Mouse (Mus musculus): ENCODE measurements around the gene C2cd4b. TPM values are rescaled to one million over a fixed set of nuclear protein-coding genes. Genes with fewer than 3 reads are reported as not detected.
A peak's percentile ranks its signal among the peaks of the same experiment; 100 is the strongest.
"Not testable (repeated sequence)": the region's sequence is repeated elsewhere in the genome, so short reads cannot be mapped to it uniquely, and the experiment has no call there.

C2cd4b gene
- total and polyA plus RNA-seq, 2 experiments from 2014 or later = 3.2 to 4.2 TPM

GRCm38 (mm10) chr9:67754713-67755112 is 4.5 kb upstream of the C2cd4b start:
- H3K4me3 ChIP-seq (ENCODE audit: low read depth, low read length) = no peak overlapping the region
- peak; percentile 33 for DNase-seq (ENCODE audit: low spot score)
- no peaks in the 10 kb centered on the region for H3K4me1 ChIP-seq (ENCODE audit: insufficient read depth, low read length)
- H3K4me2 ChIP-seq (ENCODE audit: low read depth, low read length, poor library complexity, severe bottlenecking) = no peak overlapping the region
- H3K27ac ChIP-seq (ENCODE audit: low read depth, low read length) = no peak overlapping the region
- WGBS = 67% methylated on average over 3 of the region's 3 CpGs
- no peaks in the 10 kb centered on the region for H3K36me3 ChIP-seq (ENCODE audit: insufficient read depth, low read length)
- no peak for TF ChIP-seq CTCF (IDR thresholded peaks at IDR 0.05)
- H3K9ac ChIP-seq (replicated peaks; ENCODE audit: low read length, poor library complexity, severe bottlenecking) = no peak overlapping the region
- no peaks in the 10 kb centered on the region for H3K27me3 ChIP-seq (ENCODE audit: insufficient read depth, low read length)
- H3K9me3 ChIP-seq (ENCODE audit: low read length) = no peaks in the 10 kb centered on the region
- ATAC-seq (ENCODE audit: low FRiP score) = no peak

DNA sequence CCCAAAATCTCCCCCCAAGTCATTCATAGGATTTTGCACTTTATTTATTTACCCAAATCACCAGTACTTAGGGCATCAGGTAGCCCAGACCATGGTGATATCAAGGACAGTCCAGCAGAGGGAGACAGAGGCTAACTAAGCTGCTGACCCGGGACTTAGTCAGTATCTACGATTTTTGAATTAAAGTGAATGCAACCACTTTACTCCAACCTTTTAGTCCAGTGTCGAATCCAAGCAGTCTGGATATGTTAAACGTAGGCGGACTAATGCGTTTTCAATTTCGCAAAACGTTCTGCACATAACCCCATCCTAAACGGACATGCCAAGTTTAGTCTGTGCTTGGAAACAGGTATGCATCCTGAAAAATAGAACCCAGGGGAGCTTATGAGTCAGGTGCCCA is 551 bp upstream of the C2cd4b start:
- Histone ChIP-seq H3K9ac (replicated peaks; ENCODE audit: low read length, poor library complexity, severe bottlenecking) (no peak overlapping the region), H3K27ac (ENCODE audit: low read depth, low read length) (no peak overlapping the region), H3K4me1 (ENCODE audit: insufficient read depth, low read length) (no peaks in the 10 kb centered on the region), H3K27me3 (ENCODE audit: insufficient read depth, low read length) (no peaks in the 10 kb centered on the region), H3K4me3 (ENCODE audit: low read depth, low read length) (peak overlapping the region; percentile 63; the same call in 1 of the 2 replicates), H3K9me3 (ENCODE audit: low read length) (no peaks in the 10 kb centered on the region), H3K36me3 (ENCODE audit: insufficient read depth, low read length) (no peaks in the 10 kb centered on the region), H3K4me2 (ENCODE audit: low read depth, low read length, poor library complexity, severe bottlenecking) (peak overlapping the region; percentile 88)
- DNase-seq (ENCODE audit: low spot score) = peak; percentile 84
- no peak for ATAC-seq (ENCODE audit: low FRiP score)
- TF ChIP-seq CTCF (IDR thresholded peaks at IDR 0.05) = peak; percentile 90
- 4% methylated on average over 9 of the region's 9 CpGs for WGBS

DNA sequence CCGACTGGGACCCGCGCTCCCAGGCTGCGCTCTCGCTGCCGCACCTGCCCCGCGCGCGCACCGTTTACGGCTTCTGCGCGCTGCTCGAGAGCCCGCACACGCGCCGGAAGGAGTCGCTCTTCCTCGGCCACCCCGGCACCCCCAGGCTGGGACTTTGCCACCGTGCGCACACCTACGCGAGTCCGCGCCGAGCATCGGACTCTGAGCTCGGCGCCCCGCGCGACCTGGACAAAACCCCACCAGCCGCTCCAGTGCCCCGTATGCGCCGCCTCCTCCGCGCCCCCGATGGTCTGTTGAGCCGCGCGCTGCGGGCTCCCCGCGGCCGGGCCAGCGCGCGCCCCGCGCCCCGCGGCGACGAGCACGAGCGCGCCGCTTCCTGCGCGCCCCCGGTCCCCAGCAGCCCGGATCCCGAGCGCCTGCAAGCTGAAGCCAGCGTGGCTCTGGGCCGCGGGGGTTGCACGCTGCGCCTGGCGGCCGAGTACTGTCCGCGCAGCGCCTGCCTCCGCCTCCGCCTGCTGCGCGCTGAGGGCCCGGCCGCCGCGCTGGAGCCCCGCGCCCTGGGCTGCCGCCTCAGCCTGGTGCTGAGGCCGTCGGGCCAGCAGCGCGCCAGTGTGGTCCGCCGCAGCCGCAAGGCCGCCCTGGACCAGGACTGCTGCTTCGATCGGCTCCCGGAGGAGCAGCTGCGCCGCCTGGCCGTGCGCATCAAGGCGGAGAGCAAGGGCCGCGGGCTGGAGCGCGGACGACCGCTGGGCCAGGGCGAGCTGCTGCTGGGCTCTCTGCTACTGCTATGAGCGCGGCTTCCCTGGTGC is 923 bp downstream of the C2cd4b start:
- H3K9ac ChIP-seq (replicated peaks; ENCODE audit: low read length, poor library complexity, severe bottlenecking) = peak overlapping the region; percentile 65
- peak; percentile 44; the same call in 1 of the 2 replicates for TF ChIP-seq CTCF (IDR thresholded peaks at IDR 0.05)
- under 1% methylated on average over 72 of the region's 114 CpGs for WGBS
- H3K27me3 ChIP-seq (ENCODE audit: insufficient read depth, low read length); H3K4me1 ChIP-seq (ENCODE audit: insufficient read depth, low read length); H3K9me3 ChIP-seq (ENCODE audit: low read length); H3K36me3 ChIP-seq (ENCODE audit: insufficient read depth, low read length): not testable (repeated sequence)
- DNase-seq (ENCODE audit: low spot score) (peak; percentile 74), ATAC-seq (ENCODE audit: low FRiP score) (peak; percentile 90)
- H3K4me3 ChIP-seq (ENCODE audit: low read depth, low read length) = peak overlapping the region; percentile 63
- peak overlapping the region; percentile 88 for H3K4me2 ChIP-seq (ENCODE audit: low read depth, low read length, poor library complexity, severe bottlenecking)
- H3K27ac ChIP-seq (ENCODE audit: low read depth, low read length) = peak overlapping the region; percentile 65

DNA sequence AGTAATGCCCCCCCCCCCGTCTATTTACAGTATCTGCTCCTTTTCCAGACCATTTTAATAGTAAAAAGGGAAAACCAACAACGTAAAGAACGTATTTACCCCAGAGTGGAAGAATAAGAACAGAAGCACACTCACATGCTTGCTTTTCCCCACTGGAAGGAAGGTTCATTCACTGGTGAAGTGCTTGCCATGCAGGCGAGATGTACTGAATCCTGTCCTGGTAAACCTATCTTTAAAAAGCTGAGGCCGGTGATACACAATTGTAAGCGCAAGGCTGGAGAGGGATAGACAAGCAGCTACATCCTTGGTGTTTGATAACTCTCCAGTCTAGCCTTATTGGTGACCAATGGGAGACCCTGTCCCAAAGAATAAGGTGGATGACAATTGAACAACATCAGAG is 1.8 kb downstream of the C2cd4b start:
- H3K9me3 ChIP-seq (ENCODE audit: low read length) = no peaks in the 10 kb centered on the region
- H3K9ac ChIP-seq (replicated peaks; ENCODE audit: low read length, poor library complexity, severe bottlenecking) = peak overlapping the region; percentile 65
- no peak for DNase-seq (ENCODE audit: low spot score)

GRCm38 (mm10) chr9:67763326-67763725 is 4.1 kb downstream of the C2cd4b start:
- ATAC-seq (ENCODE audit: low FRiP score) = no peak
- no peak overlapping the region for H3K27ac ChIP-seq (ENCODE audit: low read depth, low read length)
- no peaks in the 10 kb centered on the region for H3K27me3 ChIP-seq (ENCODE audit: insufficient read depth, low read length)
- H3K9me3 ChIP-seq (ENCODE audit: low read length) = no peaks in the 10 kb centered on the region
- H3K4me1 ChIP-seq (ENCODE audit: insufficient read depth, low read length) = no peaks in the 10 kb centered on the region
- no peak for TF ChIP-seq CTCF (IDR thresholded peaks at IDR 0.05)
- no peak overlapping the region for H3K4me3 ChIP-seq (ENCODE audit: low read depth, low read length)
- DNase-seq (ENCODE audit: low spot score) = no peak
- H3K36me3 ChIP-seq (ENCODE audit: insufficient read depth, low read length) = no peaks in the 10 kb centered on the region
- 86% methylated on average over 4 of the region's 4 CpGs for WGBS
- H3K4me2 ChIP-seq (ENCODE audit: low read depth, low read length, poor library complexity, severe bottlenecking) = no peak overlapping the region
- H3K9ac ChIP-seq (replicated peaks; ENCODE audit: low read length, poor library complexity, severe bottlenecking) = no peak overlapping the region

More for the DNA sequence above, 1.8 kb downstream of the C2cd4b start:
- 54% methylated on average over 6 of the region's 6 CpGs for WGBS
- peak overlapping the region; percentile 63 for H3K4me3 ChIP-seq (ENCODE audit: low read depth, low read length)
- TF ChIP-seq CTCF (IDR thresholded peaks at IDR 0.05) = no peak
- H3K27ac ChIP-seq (ENCODE audit: low read depth, low read length) = no peak overlapping the region; the same call in 1 of the 2 replicates
- H3K4me2 ChIP-seq (ENCODE audit: low read depth, low read length, poor library complexity, severe bottlenecking) = peak overlapping the region; percentile 88
- ATAC-seq (ENCODE audit: low FRiP score) = no peak
- H3K4me1 ChIP-seq (ENCODE audit: insufficient read depth, low read length) = no peaks in the 10 kb centered on the region
- H3K36me3 ChIP-seq (ENCODE audit: insufficient read depth, low read length) = no peaks in the 10 kb centered on the region
- H3K27me3 ChIP-seq (ENCODE audit: insufficient read depth, low read length) = no peaks in the 10 kb centered on the region

- no peaks in the 10 kb centered on the region for H3K9me3 ChIP-seq (ENCODE audit: low read length)
- no peak for ATAC-seq (ENCODE audit: low FRiP score)
- no peak for TF ChIP-seq CTCF (IDR thresholded peaks at IDR 0.05)
- no peaks in the 10 kb centered on the region for H3K27me3 ChIP-seq (ENCODE audit: insufficient read depth, low read length)
- no peak for DNase-seq (ENCODE audit: low spot score)
- H3K9ac ChIP-seq (replicated peaks; ENCODE audit: low read length, poor library complexity, severe bottlenecking) = no peak overlapping the region
- no peak overlapping the region for H3K4me2 ChIP-seq (ENCODE audit: low read depth, low read length, poor library complexity, severe bottlenecking)
- no peaks in the 10 kb centered on the region for H3K4me1 ChIP-seq (ENCODE audit: insufficient read depth, low read length)
- no peaks in the 10 kb centered on the region for H3K36me3 ChIP-seq (ENCODE audit: insufficient read depth, low read length)
- no peak overlapping the region for H3K27ac ChIP-seq (ENCODE audit: low read depth, low read length)
- no peak overlapping the region for H3K4me3 ChIP-seq (ENCODE audit: low read depth, low read length)
- 87% methylated on average over 4 of the region's 4 CpGs for WGBS
Measured at GRCm38 (mm10) chr9:67766405-67766804, 7.2 kb downstream of the C2cd4b start.

All from midbrain, postnatal 0 days (tissue).